Mouse (Mus musculus): ENCODE measurements around the gene Sgtb.

DNA sequence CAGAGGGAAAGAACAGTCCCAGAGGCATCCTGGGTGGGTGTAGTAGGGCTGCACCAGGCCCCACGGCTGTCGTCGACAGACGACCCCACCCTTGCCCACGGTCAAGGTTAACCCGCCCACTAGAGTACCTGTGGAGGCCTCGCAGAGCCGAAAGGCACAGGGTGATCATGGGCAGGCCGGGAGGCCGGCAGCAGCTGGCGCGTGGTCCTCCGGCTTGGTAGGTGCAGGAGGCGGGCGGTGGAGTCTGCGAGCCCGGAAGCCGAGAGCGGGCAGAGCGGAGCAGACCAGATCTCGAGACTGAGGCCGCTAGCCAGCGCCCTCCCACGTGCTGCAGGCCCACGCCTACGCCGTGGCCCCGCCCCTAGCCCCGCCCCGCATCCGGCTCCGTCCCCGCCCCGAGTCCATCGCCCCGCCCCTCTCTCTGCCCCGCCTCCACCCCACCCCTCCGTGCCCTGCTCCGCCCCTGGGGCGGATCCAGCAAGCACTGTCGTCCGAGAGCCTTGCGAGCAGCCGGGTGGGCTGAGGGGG is at the start of gene Sgtb, which contains the start of gene Nln:
- TF ChIP-seq CTCF (IDR thresholded peaks at IDR 0.05; ENCODE audit: control insufficient read depth, insufficient read depth, low read length) (no peak), POLR2A (IDR thresholded peaks at IDR 0.05; ENCODE audit: borderline replicate concordance, control insufficient read depth, low read depth, low read length) (peak; percentile 49; the same call in 1 of the 2 replicates)
